Mouse (Mus musculus) subcutaneous adipose tissue, adult 2 months (tissue): Measurements from ENCODE around the gene Cstl1. TPM values are rescaled to one million over a fixed set of nuclear protein-coding genes. Genes with fewer than 3 reads are reported as not detected.

ENCODE experiments used
- polyA plus RNA-seq: library from polyadenylated mRNA; depleted of rRNA; stranded (reverse); fragments of >200 nt; gene quantifications from 2 replicates; pipeline ENCODE4 v1.2.3, GENCODE M21; 2012; ENCODE audit warnings: low replicate concordance; rRNA removed

Cstl1 gene
- not detected in 2 replicates for polyA plus RNA-seq

DNA sequence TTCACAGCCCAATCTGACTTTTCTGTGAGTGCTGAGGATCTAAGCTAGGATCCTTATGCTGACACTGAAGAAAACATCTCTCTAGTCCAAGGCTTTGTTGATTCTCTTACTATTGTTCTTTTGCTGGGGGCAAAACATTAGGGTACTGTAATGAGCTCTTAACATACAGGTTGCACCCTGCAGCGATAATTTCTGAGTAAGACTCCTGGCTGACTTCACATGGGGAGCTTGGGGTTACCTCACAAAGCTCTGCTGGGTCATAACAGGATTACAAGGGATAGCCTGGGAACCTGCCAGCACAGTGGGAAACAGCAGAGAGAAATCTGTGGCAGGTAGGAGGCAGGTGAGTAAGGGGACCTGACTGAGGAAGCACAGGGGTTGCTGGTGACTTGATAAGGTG is at the start of gene Cstl1:
Gene Cstl1 (plus strand): TSS at position 301 of the 400 bp plus-strand sequence.

GRCm38 (mm10) chr2:148732327-148733000 is 17.7 kb upstream of the Cstl1 start, which contains the start of gene Napb:
Gene Napb (minus strand): TSS chr2:148732467.

DNA sequence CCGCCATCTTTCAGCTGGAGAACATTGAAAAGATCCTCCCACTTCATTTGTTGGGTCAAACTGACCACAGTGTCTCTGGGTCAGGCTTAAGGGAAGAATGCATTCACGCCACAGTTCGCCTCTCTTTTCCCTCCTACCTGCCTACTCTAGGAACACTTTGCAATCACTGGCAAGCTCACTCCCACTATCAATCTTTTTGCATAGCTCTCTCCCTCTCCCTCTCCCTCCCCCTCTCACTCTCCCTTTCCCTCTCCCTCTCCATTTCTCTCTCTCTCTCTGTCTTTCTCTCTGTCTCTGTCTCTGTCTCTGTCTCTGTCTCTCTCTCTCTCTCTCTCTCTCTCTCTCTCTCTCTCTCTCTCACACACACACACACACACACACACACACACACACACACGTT is 21.2 kb downstream of the Cstl1 start, which contains the start of gene Cst11:
Gene Cst11 (minus strand): TSS at position 101 of the 400 bp plus-strand sequence.

DNA sequence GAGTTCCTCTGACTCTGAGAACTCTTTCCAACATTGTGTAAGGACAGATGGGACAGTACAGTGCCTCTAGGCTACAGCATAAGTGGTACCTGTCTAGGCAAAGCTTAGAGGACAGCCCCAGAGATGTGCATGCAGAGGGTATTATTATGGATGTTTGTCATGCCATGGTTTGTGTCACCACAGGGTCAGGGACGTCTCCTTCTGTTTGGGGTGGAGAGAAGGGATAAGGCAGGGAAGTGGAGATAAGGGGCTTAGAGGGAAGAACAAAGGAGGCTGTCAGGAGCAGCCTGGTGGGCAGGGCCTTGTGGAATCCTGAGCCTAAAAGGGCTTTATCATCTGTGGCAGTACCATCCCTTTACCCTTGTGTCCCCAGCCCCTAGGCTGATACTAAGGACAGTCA is 31.6 kb downstream of the Cstl1 start, which contains the start of gene 8030411F24Rik:
Gene 8030411F24Rik (plus strand): TSS at position 301 of the 400 bp plus-strand sequence.

GRCm38 (mm10) chr2:148789142-148789541 is 39.0 kb downstream of the Cstl1 start, which contains the start of gene Cst12:
Gene Cst12 (plus strand): TSS chr2:148789361.

DNA sequence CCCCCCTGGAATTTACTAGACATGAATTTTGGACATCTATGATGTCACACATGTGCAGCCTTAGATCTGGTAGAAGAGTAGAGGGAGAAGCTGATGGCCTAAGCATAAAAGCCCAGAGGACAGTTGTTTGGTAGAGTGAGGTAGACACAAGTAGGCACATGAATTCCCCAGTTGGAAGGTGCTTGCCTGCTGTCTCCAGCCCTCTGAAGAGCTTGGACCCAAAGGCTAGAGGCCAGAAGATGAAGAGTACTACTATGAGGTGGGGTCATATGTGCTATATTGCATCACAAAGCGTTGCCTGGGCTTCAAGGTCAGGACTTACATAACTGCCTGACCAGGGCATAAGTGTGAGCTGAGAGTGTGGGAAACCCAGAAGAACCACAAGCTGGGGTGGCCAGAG is 48.3 kb downstream of the Cstl1 start, which contains the start of gene Cst8:
Gene Cst8 (plus strand): TSS at position 301 of the 400 bp plus-strand sequence.

Other genes with a start within 250 kb of the Cstl1 start
- 18.0 and 34.5 TPM in 2 replicates for gene Nxt1, start 77.8 kb upstream of the Cstl1 start, polyA plus RNA-seq
- gene Gzf1, start 69.3 kb upstream of the Cstl1 start, polyA plus RNA-seq: 13.8 and 15.9 TPM in 2 replicates
- 1.2 and 1.7 TPM in 2 replicates for gene Napb, start 17.9 kb upstream of the Cstl1 start, polyA plus RNA-seq
- gene Cst11, start 21.1 kb downstream of the Cstl1 start, polyA plus RNA-seq: 1.1 TPM in 1 of 2 replicates, not detected in the other
- not detected in 2 replicates for gene 8030411F24Rik, start 31.7 kb downstream of the Cstl1 start, polyA plus RNA-seq
- gene Cst12, start 39.0 kb downstream of the Cstl1 start, polyA plus RNA-seq: 0.39 TPM in 1 of 2 replicates, not detected in the other
- 0.76 TPM in 1 of 2 replicates, not detected in the other for gene Cst8, start 48.4 kb downstream of the Cstl1 start, polyA plus RNA-seq
- gene Cst13, start 69.7 kb downstream of the Cstl1 start, polyA plus RNA-seq: not detected in 2 replicates
- gene Cst9, start 84.8 kb downstream of the Cstl1 start, polyA plus RNA-seq: not detected in 2 replicates
- gene 9230104L09Rik, start 114.7 kb downstream of the Cstl1 start, polyA plus RNA-seq: 2.5 and 2.6 TPM in 2 replicates
- gene Cst3, start 125.3 kb downstream of the Cstl1 start, polyA plus RNA-seq: 1,165 and 1,988 TPM in 2 replicates